In genomic region chr8:84285665-84286064, GRCm38 (mm10) we compare ENCODE assay signal across 8 mouse cellular contexts. TPM values are rescaled to one million over a fixed set of nuclear protein-coding genes. Genes with fewer than 3 reads are reported as not detected.
A peak's percentile ranks its signal among the peaks of the same experiment; 100 is the strongest.
DNase-seq lines count a peak whose midpoint lies in the region; ATAC-seq and TF ChIP-seq lines count a peak whose summit lies in the region.
"Not testable (repeated sequence)": the region's sequence is repeated elsewhere in the genome, so short reads cannot be mapped to it uniquely, and the experiment has no call there.

No protein-coding gene starts in this region.

- not testable (repeated sequence) for ATAC-seq in midbrain, embryonic 14.5 days (ENCODE audit: low FRiP score, low TSS enrichment)

- not testable (repeated sequence) for H3K4me1 ChIP-seq in kidney, adult 2 months (ENCODE audit: control insufficient read depth, insufficient read depth, low read length); liver, adult 2 months (ENCODE audit: control insufficient read depth, insufficient read depth, low read length); midbrain, embryonic 14.5 days (ENCODE audit: control insufficient read depth, insufficient read depth, low read length)

- H3K4me3 ChIP-seq in kidney, adult 2 months (ENCODE audit: insufficient read depth, low read depth, low read length); liver, adult 2 months (ENCODE audit: insufficient read depth, low read depth, low read length); midbrain, embryonic 14.5 days (replicated peaks; ENCODE audit: low read depth, low read length): not testable (repeated sequence)

- not testable (repeated sequence) for H3K27me3 ChIP-seq in kidney, adult 2 months (replicated peaks; ENCODE audit: control insufficient read depth, insufficient read depth, low read length); liver, adult 2 months (ENCODE audit: control insufficient read depth, insufficient read depth, low read length); midbrain, embryonic 14.5 days (ENCODE audit: control insufficient read depth, insufficient read depth, low read length)

- H3K9ac ChIP-seq in liver, adult 2 months (ENCODE audit: low read depth, low read length); midbrain, embryonic 14.5 days (replicated peaks; ENCODE audit: low read length): not testable (repeated sequence)

- not testable (repeated sequence) for H3K4me2 ChIP-seq in midbrain, embryonic 14.5 days (ENCODE audit: low read length)

- TF ChIP-seq CTCF in kidney, adult 2 months (conservative IDR thresholded peaks at IDR 0.05; ENCODE audit: insufficient read depth, insufficient read length, low read depth, low read length): peak; percentile 72
- TF ChIP-seq CTCF in liver, adult 2 months (IDR thresholded peaks at IDR 0.05; ENCODE audit: low read depth, low read length): peak; percentile 65

- DNase-seq in CD8-positive naive resting alpha-beta T cell, adult 2 months (ENCODE audit: low read depth in 2 of 2, low spot score in 2 of 2): peak; percentile 25 to 51
- DNase-seq in adrenal gland, postnatal 14 days: peak; percentile 60
- peak; percentile 50 for DNase-seq in embryo, embryonic 9.5 days (ENCODE audit: extremely low spot score)
- peak; percentile 60 to 66 for DNase-seq in heart, adult 18-20 months
- peak; percentile 60 for DNase-seq in kidney, adult 2 months
- DNase-seq in liver, adult 2 months (ENCODE audit: extremely low read depth, low read depth, low spot score): peak; percentile 15
- peak; percentile 43 for DNase-seq in midbrain, embryonic 14.5 days
- DNase-seq in testis, postnatal 10 days (ENCODE audit: low spot score): peak; percentile 66

- H3K36me3 ChIP-seq in kidney, adult 2 months (ENCODE audit: control insufficient read depth, insufficient read depth, low read length); liver, adult 2 months (ENCODE audit: control insufficient read depth, insufficient read depth, low read length); midbrain, embryonic 14.5 days (ENCODE audit: control insufficient read depth, insufficient read depth, low read length): not testable (repeated sequence)

- H3K79me2 ChIP-seq in liver, adult 2 months (ENCODE audit: control insufficient read depth, insufficient read depth, low read length): not testable (repeated sequence)

- TF ChIP-seq POLR2A in kidney, adult 2 months (IDR thresholded peaks at IDR 0.05; ENCODE audit: low read depth, low read length); liver, adult 2 months (IDR thresholded peaks at IDR 0.05; ENCODE audit: extremely low read depth, insufficient read depth, low read length): not testable (repeated sequence)

- H3K9me3 ChIP-seq in midbrain, embryonic 14.5 days (ENCODE audit: control insufficient read depth, low read length): not testable (repeated sequence)

- H3K27ac ChIP-seq in kidney, adult 2 months (ENCODE audit: insufficient read depth, low read depth, low read length); liver, adult 2 months (replicated peaks; ENCODE audit: insufficient read depth, low read depth, low read length); midbrain, embryonic 14.5 days (replicated peaks; ENCODE audit: low read depth, low read length): not testable (repeated sequence)

- 48% methylated on average over 5 of the region's 5 CpGs for WGBS in kidney, adult 2 months
- 56% methylated on average over 5 of the region's 5 CpGs for WGBS in liver, adult 2 months
- WGBS in midbrain, embryonic 14.5 days: 64% methylated on average over 5 of the region's 5 CpGs

RNA-seq across cellular contexts. Expression of gene Ccdc130, which starts 15.5 kb away (rescaled TPM):
- total RNA-seq in adrenal gland, postnatal 14 days (2021): 17.5 and 22.0 TPM in 2 replicates
- total RNA-seq in heart, adult 18-20 months (2021): 10 to 100 TPM in 1 of 2 experiments, 1 to 10 TPM in 1; 8.8 to 11.0 TPM
- 24.7 and 32.7 TPM in 2 replicates for polyA plus RNA-seq in kidney, adult 2 months (2012; rRNA removed)
- total RNA-seq in liver, adult 2 months (2014; rRNA removed): 2.3 and 6.9 TPM in 2 replicates
- 8.7 and 19.1 TPM in 2 replicates for polyA plus RNA-seq in liver, adult 2 months (2012; rRNA removed)
- polyA plus RNA-seq in midbrain, embryonic 14.5 days (2014; fragmentation: Nextera tagmentation; extraction: Ambion mirVana): 25.5 and 26.2 TPM in 2 replicates

RNA-seq across cellular contexts. Expression of gene Mri1, which starts 28.5 kb away (rescaled TPM):
- 25.0 and 35.5 TPM in 2 replicates for total RNA-seq in adrenal gland, postnatal 14 days (2021)
- total RNA-seq in heart, adult 18-20 months (2021): 10 to 100 TPM; 12.0 to 15.1 TPM
- polyA plus RNA-seq in kidney, adult 2 months (2012; rRNA removed): 39.3 and 48.6 TPM in 2 replicates
- total RNA-seq in liver, adult 2 months (2014; rRNA removed): 17.1 and 25.8 TPM in 2 replicates
- polyA plus RNA-seq in liver, adult 2 months (2012; rRNA removed): 43.1 and 75.7 TPM in 2 replicates
- polyA plus RNA-seq in midbrain, embryonic 14.5 days (2014; fragmentation: Nextera tagmentation; extraction: Ambion mirVana): 39.9 and 40.2 TPM in 2 replicates

RNA-seq across cellular contexts. Expression of gene D8Ertd738e, which starts 36.1 kb away (rescaled TPM):
- total RNA-seq in adrenal gland, postnatal 14 days (2021): 251 and 255 TPM in 2 replicates
- 100 to 1,000 TPM; 213 to 219 TPM for total RNA-seq in heart, adult 18-20 months (2021)
- 216 and 246 TPM in 2 replicates for polyA plus RNA-seq in kidney, adult 2 months (2012; rRNA removed)
- total RNA-seq in liver, adult 2 months (2014; rRNA removed): 103 and 115 TPM in 2 replicates
- 99.3 and 105 TPM in 2 replicates for polyA plus RNA-seq in liver, adult 2 months (2012; rRNA removed)
- polyA plus RNA-seq in midbrain, embryonic 14.5 days (2014; fragmentation: Nextera tagmentation; extraction: Ambion mirVana): 261 and 282 TPM in 2 replicates

RNA-seq across cellular contexts. Expression of gene Zswim4, which starts 48.8 kb away (rescaled TPM):
- 32.3 and 39.5 TPM in 2 replicates for total RNA-seq in adrenal gland, postnatal 14 days (2021)
- total RNA-seq in heart, adult 18-20 months (2021): 1 to 10 TPM; 6.4 to 6.6 TPM
- polyA plus RNA-seq in kidney, adult 2 months (2012; rRNA removed): 9.2 and 10.0 TPM in 2 replicates
- total RNA-seq in liver, adult 2 months (2014; rRNA removed): 2.8 and 3.7 TPM in 2 replicates
- polyA plus RNA-seq in liver, adult 2 months (2012; rRNA removed): 6.9 and 8.4 TPM in 2 replicates
- polyA plus RNA-seq in midbrain, embryonic 14.5 days (2014; fragmentation: Nextera tagmentation; extraction: Ambion mirVana): 28.7 and 35.6 TPM in 2 replicates

Comparison
In these comparisons a context has a peak if more than half of its experiments do, and no peak if none do; other contexts are left out.
1. DNase-seq: peak in every context shown above with its lines; median percentile 66 in testis, postnatal 10 days; 63 in heart, adult 18-20 months; 60 in adrenal gland, postnatal 14 days; 60 in kidney, adult 2 months; 50 in embryo, embryonic 9.5 days; 43 in midbrain, embryonic 14.5 days; 38 in CD8-positive naive resting alpha-beta T cell, adult 2 months; 15 in liver, adult 2 months.